Mouse (Mus musculus): ENCODE measurements around the gene Trhr2. TPM values are rescaled to one million over a fixed set of nuclear protein-coding genes. Genes with fewer than 3 reads are reported as not detected.
"Not testable (repeated sequence)": the region's sequence is repeated elsewhere in the genome, so short reads cannot be mapped to it uniquely, and the experiment has no call there.

Gene Trhr2
- total RNA-seq, 2 experiments from 2014 or later = not detected

DNA sequence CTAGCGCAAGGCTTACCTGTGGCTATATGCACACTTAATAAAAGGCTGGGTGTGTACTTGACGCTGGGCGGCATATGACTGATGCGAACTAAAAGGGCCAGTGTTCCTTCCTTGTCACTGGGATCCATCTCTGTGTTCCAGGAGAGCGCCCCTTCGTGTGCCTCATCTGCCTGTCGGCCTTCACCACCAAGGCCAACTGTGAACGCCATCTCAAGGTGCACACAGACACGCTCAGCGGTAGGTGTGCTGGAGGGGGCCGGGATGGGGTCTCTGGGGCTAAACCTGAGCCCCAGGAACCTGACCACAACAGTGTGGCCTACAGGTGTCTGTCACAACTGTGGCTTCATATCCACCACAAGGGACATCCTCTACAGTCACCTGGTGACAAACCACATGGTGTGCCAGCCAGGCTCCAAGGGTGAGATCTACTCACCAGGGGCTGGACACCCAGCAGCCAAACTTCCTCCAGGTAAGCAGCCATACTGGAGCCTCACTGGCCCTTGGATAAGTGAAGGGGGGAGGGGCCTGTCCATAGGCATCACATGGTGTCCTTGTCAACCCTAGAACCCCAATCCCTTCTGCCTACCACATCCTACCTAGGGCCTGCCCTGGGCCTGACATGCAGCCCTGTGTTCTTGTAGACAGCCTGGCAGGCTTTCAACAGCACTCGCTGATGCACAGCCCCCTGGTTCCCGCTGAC, 25.6 kb downstream of the Trhr2 start:
- ATAC-seq (replicated peaks; ENCODE audit: low FRiP score, low TSS enrichment, poor library complexity, severe bottlenecking) = no peak

DNA sequence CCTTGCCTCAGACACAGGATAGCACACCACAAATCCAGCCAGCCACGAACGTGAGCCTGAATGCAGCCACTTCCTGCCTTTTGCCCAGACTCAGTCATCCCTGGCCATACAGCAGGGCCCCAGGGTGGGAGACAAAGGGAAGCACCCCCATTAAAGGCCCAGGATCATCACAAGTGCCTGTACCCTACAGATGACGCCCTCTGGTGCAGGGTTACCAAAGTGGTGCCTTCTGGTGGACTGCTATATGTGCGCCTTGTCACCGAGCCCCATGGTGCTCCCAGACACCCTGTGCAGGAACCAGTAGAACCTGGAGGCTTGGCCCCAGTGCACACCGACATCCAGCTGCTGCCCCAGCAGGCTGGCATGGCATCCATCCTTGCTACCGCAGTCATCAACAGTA, 27.0 kb downstream of the Trhr2 start:
- ATAC-seq (replicated peaks; ENCODE audit: low FRiP score, low TSS enrichment, poor library complexity, severe bottlenecking) = no peak

DNA sequence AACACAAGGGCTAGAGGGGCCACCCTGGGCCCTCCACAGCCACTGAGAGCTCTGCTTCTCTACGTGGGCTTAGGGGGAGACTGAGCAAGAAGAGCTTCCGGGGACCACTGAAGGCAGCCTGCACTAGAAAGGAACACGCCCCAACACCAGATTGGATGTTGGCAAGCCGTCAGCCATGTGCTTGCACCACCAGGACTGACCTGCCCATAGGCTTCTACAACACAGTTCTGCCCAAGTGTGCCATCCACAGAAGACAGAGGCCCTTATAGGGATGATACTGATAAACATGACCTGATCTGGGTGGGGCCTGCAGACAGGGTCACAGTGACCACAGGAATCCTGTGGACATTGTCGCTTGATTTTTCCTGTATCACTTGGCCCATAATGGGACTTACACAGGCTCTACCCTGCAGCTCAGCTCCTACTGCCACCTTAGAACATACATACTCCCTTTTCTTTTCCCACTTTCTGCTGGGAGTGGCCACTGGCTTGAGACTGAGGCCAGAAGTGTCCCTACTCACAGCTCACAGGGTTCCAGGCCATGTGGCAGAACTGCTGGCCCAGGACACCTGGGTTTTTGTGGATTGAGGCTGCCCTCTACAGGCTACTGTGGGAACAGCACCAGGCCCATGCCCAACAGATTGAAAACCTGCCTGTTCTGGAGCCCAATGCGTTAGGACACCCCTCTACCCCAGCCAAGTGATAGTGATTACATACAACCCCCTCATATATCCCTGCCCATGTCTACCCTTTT, 27.6 kb downstream of the Trhr2 start:
- 0 out of 2 replicates have a peak, but pooled peaks have one; percentile 11 for ATAC-seq (replicated peaks; ENCODE audit: low FRiP score, low TSS enrichment, poor library complexity, severe bottlenecking)

DNA sequence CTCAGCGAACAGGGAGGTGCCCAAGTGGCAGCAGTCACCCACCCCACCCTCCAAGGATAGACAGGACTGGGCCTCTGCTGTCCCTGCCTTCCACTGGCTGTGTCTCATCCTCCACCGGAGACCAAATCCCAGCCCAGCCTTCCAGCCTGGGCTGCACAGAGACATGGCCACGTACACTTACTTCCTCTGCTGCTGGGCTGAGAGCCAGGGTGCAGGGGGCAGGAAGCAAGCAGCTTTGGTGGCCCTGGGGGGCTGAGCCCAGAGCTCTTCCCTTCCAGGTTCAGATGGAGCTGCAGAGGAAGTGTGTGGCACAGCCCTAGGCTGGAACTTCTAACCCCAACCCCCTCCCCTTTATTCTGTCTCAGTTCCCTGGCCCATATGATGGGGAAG, 29.4 kb downstream of the Trhr2 start:
- no peak for ATAC-seq (replicated peaks; ENCODE audit: low FRiP score, low TSS enrichment, poor library complexity, severe bottlenecking)

DNA sequence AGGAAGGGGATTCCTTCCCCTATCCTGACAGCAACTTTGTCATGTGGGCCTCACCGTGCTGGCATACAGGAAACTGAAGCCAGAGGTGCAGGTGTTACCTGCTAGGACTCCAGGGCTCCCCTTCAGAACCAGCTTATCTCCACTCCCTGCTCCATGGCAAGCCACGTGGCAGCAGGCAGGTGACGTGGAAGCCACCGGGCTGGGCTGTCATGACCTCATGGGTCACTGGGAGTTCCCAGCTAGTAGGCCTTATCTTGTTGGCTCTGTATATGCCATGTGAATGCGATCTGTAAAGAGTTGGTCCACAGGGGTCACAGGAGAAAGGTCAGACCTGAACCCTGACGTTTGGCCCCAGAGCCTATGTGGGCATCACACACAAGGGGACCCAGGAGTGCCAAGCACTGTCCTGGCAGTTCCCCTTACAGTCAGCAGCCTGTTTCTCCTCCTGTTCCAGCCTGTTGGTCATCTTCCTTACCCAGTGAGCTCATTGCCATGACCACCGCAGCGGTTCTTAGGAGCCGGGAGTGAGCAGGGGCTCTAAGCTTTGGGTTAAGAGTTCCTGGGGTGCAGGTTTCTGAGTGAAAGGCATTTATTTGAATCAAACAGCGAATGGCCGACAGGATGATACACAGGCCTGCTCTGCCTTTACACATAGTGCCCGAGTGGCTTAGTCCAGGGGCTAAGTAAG, 30.0 kb downstream of the Trhr2 start:
- ATAC-seq (replicated peaks; ENCODE audit: low FRiP score, low TSS enrichment, poor library complexity, severe bottlenecking) = peak; percentile 36

DNA sequence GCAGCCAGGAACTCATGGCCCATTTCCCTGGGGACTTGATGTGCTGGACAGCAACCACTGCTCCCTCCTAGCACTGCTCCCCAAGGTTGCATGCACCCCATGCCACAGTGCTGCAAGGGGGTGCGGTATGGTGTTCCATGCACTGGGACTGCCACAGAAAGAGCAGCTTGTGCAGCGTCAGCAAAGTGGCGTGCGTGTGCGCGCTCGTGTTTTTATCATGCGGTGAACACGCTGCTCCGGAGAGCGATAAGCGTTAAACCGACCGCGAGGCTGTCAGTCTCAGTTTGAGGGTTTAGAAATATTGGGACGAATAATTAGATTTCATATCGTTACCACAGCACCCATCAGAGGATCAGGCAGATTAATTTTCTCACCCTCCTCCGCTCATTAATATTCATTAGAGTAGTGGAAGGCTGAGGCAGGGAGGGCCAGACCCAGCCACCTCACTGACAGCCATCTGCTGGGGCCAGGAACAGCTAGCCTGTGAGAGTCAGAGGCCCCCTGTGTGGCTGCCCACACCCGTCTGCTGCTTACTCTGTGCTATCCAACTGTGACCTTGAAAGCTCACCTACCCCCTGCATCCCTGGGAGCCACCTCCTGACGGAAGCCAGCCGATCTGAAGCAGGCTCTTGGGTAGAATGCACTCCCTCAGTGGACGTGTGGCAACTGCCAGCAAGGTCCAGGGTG, 30.9 kb downstream of the Trhr2 start:
- peak; percentile 46 for ATAC-seq (replicated peaks; ENCODE audit: low FRiP score, low TSS enrichment, poor library complexity, severe bottlenecking)

DNA sequence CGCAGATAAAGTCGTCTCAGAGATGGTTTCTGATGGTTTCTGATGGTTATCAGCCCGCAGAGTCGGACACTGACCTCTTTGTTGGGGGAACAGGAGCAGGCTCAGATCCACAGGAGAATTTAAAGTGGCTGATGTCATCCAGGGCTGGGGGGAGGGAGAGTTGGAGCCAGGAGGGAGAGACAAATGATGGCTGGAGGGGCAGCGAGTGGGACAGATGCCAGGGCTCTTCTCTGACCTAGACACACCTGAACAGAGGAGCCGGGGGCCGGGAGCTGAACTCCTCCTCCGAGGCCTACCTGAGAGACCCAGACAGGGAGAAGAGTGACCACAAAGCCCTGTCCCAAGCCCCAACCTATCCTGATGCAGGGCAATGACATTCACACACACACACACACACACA, 31.5 kb downstream of the Trhr2 start:
- no peak for ATAC-seq (replicated peaks; ENCODE audit: low FRiP score, low TSS enrichment, poor library complexity, severe bottlenecking)

DNA sequence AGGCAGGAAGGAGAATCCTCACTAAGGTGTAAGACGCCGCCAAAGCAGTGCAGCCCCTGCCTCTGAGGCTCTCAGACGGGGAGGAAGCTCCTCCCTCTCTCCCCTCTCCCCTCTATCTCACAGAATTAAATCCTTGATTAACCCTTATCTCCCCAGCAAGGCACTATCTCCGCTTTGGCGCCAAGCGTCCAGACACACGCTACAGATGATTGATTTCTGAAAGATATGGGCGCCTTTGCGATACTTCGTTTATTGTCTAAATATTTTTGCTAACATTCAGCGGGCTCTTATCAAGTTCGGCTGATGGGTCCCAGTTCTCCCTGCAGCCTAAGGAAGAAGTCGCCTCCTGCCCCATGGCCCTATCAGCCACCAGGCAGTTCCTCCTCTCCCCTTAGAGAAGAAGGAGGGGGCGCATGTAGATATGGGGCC, 34.4 kb downstream of the Trhr2 start:
- no peak for ATAC-seq (replicated peaks; ENCODE audit: low FRiP score, low TSS enrichment, poor library complexity, severe bottlenecking)

DNA sequence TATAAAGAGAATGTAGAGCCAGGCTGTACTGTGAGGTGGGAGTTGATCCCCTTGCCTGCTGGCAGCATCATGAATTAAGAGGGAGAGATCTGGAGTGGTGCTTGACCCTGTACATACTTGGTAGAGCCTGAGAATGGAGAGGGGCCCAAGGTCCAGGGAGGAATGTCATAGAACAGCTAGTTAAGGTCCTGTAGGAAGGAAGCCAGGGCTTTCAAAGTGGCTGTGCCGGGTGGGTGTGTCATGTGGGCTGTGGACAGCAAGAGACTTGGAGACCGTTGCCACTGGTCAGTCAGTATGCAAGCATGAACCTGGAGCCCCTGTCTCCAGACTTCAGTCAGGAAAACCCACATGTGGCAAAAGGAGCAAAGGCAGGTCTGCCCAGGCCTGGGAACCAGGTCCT, 35.4 kb downstream of the Trhr2 start:
- no peak for ATAC-seq (replicated peaks; ENCODE audit: low FRiP score, low TSS enrichment, poor library complexity, severe bottlenecking)

DNA sequence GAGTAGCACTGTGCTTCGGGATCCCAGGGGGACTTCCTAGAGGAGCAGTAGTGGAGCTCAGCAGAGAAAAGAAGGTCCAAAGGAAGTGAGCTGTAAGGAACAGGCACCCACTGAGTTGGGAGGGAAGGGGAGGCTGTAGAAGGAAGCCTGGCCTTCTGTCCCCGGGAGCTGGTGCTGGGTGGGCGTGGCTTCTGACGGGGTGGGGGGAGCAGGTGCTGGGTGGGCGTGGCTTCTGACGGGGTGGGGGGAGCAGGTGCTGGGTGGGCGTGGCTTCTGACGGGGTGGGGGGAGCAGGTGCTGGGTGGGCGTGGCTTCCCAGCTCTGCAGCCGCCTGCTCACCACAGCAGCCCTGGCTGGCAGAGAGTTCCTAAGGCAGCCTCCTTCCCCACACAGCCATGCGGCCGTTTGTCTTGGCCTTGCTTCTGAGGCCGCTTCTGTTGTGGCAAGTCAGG, 36.6 kb downstream of the Trhr2 start:
- ATAC-seq (replicated peaks; ENCODE audit: low FRiP score, low TSS enrichment, poor library complexity, severe bottlenecking) = not testable (repeated sequence)

DNA sequence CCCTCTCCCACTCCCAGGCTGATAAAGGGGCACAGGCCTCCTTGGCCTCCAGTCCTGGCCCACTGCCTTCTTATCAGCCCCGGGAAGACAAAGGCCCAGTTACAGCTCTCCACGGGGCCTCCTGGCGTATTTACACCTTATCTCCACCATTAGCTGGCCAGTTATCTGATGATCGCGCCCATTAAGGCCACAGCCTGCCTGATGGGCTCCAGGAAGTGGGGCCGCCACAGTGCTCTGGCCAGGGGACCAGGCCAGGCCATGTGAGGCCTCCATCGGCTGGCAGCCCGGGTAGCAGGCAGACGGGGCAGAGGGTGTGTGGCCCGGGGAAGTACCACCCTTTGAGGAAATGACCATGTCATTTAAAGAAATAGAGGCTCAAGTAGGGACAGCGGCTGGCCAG, 37.8 kb downstream of the Trhr2 start:
- ATAC-seq (replicated peaks; ENCODE audit: low FRiP score, low TSS enrichment, poor library complexity, severe bottlenecking) = 0 out of 2 replicates have a peak, but pooled peaks have one; percentile 1

DNA sequence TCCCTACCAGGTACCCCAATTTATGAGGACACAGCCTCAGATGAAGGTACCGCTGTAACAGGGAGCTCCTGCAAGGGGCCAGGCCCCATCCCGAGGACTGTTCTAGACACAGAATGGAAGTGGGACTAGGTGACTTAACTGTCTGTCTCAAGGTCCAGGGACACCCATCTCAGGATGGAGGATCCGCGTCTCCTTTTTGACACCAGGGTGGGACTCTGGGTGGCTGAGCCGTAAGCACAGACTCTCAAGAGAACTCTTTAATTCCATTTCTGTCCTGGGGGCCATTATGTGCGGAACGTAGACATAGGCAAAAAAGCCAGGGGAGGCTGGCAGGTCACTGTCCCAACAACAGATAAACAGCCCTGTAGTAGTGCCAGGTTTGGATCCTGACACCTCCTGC, 38.4 kb downstream of the Trhr2 start:
- ATAC-seq (replicated peaks; ENCODE audit: low FRiP score, low TSS enrichment, poor library complexity, severe bottlenecking) = peak; percentile 1; the same call in 1 of the 2 replicates

DNA sequence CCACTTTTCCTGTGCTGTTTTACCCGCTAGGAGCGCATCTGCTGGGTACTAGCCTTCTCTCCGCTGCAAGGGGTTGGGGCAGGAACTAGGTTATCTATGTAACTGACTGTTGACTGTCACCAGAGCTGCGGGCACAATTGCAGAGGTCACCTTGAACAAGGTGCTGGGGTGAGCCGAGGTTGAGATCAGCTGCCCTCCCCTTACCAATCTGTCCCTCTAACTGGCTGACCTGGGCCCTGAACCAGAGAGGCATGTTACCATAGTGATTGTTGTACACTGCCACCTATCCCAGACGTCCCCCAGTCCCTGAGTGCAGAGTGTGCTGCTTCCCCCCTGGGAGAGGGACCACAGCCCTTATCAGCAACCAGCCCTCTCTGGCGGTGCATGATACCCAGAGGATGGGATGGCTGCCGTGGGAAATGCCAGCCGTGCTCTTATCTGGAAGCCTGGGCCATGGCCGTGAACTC, 39.1 kb downstream of the Trhr2 start:
- peak; percentile 68 for ATAC-seq (replicated peaks; ENCODE audit: low FRiP score, low TSS enrichment, poor library complexity, severe bottlenecking)

DNA sequence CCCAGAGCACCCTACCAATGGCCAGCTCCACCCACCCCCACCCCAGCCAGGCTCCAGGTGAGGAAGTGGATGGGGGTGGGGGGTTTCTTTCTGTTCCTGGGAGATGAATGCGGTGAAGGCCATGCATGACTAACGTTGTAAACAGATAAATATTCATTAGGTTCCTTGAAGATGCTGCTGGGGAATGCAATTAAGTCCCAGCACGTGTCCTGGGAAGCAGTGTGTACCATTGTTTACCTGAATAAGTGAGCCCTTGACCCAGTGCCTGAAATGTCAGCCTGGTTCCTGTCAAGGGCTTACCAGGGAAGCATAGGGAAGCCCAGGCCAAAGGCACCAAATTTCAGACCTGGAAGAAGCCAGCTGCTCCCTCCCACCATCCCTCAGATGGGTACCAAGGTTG, 40.0 kb downstream of the Trhr2 start:
- no peak for ATAC-seq (replicated peaks; ENCODE audit: low FRiP score, low TSS enrichment, poor library complexity, severe bottlenecking)

DNA sequence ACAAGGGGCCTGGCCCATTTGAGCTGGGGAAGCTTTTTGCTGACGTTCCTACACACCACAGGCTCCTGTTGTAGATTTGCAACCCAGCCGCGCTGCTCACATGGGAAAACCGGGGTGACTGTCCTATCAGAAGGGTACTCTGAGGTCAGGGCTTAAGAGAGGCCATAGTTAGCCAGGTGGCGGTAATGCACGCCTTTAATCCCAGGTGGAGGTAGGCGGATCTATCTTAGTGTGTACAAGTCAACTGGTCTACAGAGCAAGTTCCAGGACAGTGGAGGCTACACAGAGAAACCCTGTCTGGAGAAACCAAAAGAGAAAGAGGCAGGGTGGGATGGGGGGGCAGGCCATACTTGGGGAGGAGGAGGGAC, 40.9 kb downstream of the Trhr2 start:
- no peak for ATAC-seq (replicated peaks; ENCODE audit: low FRiP score, low TSS enrichment, poor library complexity, severe bottlenecking)

DNA sequence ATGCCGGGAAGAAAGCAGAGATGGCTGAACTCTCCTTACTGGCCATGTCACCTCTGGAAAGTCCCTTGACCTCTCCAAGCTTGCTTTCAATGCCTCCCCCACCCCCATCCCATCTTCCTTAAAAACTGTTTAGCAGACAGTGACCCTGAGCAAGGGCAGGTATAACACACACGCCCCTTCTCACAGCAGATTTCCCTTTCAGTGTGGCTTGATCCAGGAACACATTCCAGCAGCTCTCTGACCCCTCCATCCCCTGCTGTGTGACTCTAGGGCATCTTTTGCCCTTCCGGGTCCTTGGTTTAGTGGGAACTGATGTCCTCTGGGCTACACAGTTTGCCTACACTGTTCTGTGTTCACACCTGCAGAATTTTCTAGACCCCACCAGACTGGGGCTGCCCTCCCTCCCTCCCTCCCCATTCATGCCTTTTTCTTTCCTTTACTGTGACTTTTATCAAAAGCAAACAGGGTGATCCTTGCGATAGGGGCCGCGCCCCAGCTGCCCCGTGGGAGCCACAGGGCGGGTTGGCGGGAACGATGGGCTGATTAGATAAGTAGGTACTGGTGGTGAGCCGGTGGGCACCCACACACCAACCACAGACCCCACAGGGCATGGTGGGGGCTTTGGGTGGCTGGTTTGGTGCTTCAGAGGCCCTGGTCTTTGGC, 41.4 kb downstream of the Trhr2 start:
- ATAC-seq (replicated peaks; ENCODE audit: low FRiP score, low TSS enrichment, poor library complexity, severe bottlenecking) = no peak

DNA sequence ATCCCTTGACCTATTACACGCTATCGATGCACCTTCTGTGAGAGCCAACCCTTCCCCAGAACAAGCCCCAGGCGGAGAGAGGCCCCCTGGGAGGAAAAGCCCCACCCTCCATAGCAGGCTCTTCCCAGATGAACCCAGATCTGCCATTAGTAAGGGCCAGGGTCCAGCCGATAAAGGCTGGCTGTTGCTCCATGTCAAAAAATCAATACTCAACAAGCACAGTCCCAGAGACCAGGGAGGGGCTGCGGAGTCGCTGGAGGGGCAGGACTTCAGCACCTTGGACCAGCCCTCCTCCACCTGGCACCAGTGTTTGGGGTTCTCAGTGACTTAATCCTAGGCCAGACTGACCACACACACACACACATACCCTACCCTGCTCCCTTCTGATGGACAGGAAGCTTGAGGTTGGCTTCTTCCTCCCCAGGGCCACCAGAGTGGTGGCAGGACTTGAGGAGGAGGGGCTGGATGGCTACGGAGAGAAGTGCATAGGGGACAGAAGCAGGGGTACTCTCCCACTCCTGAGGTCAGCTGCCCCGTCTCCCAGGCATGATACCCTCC, 42.5 kb downstream of the Trhr2 start:
- ATAC-seq (replicated peaks; ENCODE audit: low FRiP score, low TSS enrichment, poor library complexity, severe bottlenecking) = no peak

DNA sequence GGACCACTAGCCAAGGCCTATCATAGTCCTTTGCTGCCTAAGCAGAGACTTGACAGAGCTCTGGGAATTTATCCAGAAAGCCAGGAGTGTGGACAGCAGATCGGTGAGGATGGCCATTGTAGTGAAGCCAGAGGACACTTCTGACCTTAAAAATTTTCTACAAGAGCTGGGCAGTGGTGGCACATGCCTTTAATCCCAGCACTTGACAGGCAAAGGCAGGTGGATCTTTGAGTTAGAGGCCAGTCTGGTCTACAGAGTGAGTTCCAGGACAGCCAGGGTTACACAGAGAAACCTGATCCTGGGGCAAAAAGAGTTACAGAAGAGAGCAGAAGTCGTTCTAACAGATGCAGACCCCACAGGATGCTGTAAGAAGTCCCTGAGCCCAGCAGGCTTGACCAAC, 44.1 kb downstream of the Trhr2 start:
- no peak for ATAC-seq (replicated peaks; ENCODE audit: low FRiP score, low TSS enrichment, poor library complexity, severe bottlenecking)

DNA sequence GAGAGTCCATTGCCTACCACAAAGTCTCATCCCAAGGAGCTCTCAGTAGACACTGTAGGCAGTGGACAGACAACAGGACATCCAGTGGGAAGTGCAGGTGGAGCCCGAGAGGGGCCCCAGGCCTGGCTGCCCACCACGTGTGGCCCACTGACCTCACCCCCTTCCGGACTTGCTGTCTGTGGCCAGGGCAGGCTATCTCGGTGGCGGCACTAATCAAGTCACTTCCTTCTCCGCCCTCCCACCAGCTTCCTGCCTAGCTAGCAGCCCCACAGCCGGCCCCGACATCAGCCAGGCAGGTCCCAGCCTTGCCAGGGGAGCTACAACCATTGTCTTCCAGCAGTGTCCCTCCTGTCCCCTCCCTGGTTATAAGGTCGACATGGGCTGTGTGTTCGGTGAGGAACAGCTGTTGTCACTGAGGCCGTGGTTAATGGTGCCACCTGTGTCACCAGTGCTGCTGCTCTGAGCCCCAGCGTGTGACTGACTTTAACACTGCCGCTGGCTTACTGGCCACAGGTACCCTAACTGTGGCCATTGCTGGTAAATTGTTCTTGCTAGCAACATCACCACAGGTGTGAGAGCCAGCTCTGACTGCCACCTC, 45.5 kb downstream of the Trhr2 start:
- no peak for ATAC-seq (replicated peaks; ENCODE audit: low FRiP score, low TSS enrichment, poor library complexity, severe bottlenecking)

Measured in megakaryocyte-erythroid progenitor cell, adult 5-6 weeks (primary cell).